Mouse (Mus musculus): Measurements from ENCODE around the gene Sh3yl1. TPM values are rescaled to one million over a fixed set of nuclear protein-coding genes. Genes with fewer than 3 reads are reported as not detected.
A peak's percentile ranks its signal among the peaks of the same experiment; 100 is the strongest.

Gene Sh3yl1
- total RNA-seq (2022): 10 to 100 TPM; 12.5 to 14.0 (median 13.4) TPM

GRCm38 (mm10) chr12:30911261-30912047 lies at the start of gene Sh3yl1, which contains the start of gene Acp1:
Gene Sh3yl1 (plus strand): TSS chr12:30911668.
Gene Acp1 (minus strand): TSS chr12:30911589.
- peak; percentile 90 to 93 for DNase-seq (ENCODE audit: low spot score in 2 of 2)

- DNase-seq (ENCODE audit: low spot score in 2 of 2): no peak
Observed at GRCm38 (mm10) chr12:30864347-30864746, 47.1 kb upstream of the Sh3yl1 start.

GRCm38 (mm10) chr12:30865781-30866180 lies 45.7 kb upstream of the Sh3yl1 start:
- no peak for DNase-seq (ENCODE audit: low spot score in 2 of 2)

GRCm38 (mm10) chr12:30879447-30879846 lies 32.0 kb upstream of the Sh3yl1 start:
- DNase-seq (ENCODE audit: low spot score in 2 of 2): no peak

GRCm38 (mm10) chr12:30883592-30883985 lies 27.9 kb upstream of the Sh3yl1 start:
- DNase-seq (ENCODE audit: low spot score in 2 of 2): no peak

GRCm38 (mm10) chr12:30883986-30884621 lies 27.4 kb upstream of the Sh3yl1 start, which contains the start of gene Alkal2:
Gene Alkal2 (plus strand): TSS chr12:30884322.
- no peak for DNase-seq (ENCODE audit: low spot score in 2 of 2)

GRCm38 (mm10) chr12:30884622-30885230 lies 26.7 kb upstream of the Sh3yl1 start:
- no peak for DNase-seq (ENCODE audit: low spot score in 2 of 2)

- DNase-seq (ENCODE audit: low spot score in 2 of 2): no peak
Observed at GRCm38 (mm10) chr12:30885891-30886290, 25.6 kb upstream of the Sh3yl1 start.

GRCm38 (mm10) chr12:30888003-30888402 lies 23.5 kb upstream of the Sh3yl1 start:
- DNase-seq (ENCODE audit: low spot score in 2 of 2): no peak

GRCm38 (mm10) chr12:30890067-30890466 lies 21.4 kb upstream of the Sh3yl1 start:
- DNase-seq (ENCODE audit: low spot score in 2 of 2): peak in 1 of 2 experiments; percentile 21

- DNase-seq (ENCODE audit: low spot score in 2 of 2): no peak
Observed at GRCm38 (mm10) chr12:30891438-30891837, 20.0 kb upstream of the Sh3yl1 start.

- DNase-seq (ENCODE audit: low spot score in 2 of 2): no peak
Observed at GRCm38 (mm10) chr12:30897039-30897438, 14.4 kb upstream of the Sh3yl1 start.

GRCm38 (mm10) chr12:30908658-30909057 lies 2.8 kb upstream of the Sh3yl1 start:
- no peak for DNase-seq (ENCODE audit: low spot score in 2 of 2)

GRCm38 (mm10) chr12:30909881-30910280 lies 1.6 kb upstream of the Sh3yl1 start:
- no peak for DNase-seq (ENCODE audit: low spot score in 2 of 2)

- DNase-seq (ENCODE audit: low spot score in 2 of 2): no peak
Observed at GRCm38 (mm10) chr12:30910860-30911259, 608 bp upstream of the Sh3yl1 start.

- DNase-seq (ENCODE audit: low spot score in 2 of 2): peak in 1 of 2 experiments; percentile 28
Observed at GRCm38 (mm10) chr12:30912048-30912381, 547 bp downstream of the Sh3yl1 start.

- DNase-seq (ENCODE audit: low spot score in 2 of 2): no peak
Observed at GRCm38 (mm10) chr12:30912840-30913239, 1.4 kb downstream of the Sh3yl1 start.

- no peak for DNase-seq (ENCODE audit: low spot score in 2 of 2)
Observed at GRCm38 (mm10) chr12:30922401-30922800, 10.9 kb downstream of the Sh3yl1 start.

GRCm38 (mm10) chr12:30928182-30928581 lies 16.7 kb downstream of the Sh3yl1 start:
- DNase-seq (ENCODE audit: low spot score in 2 of 2): no peak

GRCm38 (mm10) chr12:30933299-30933698 lies 21.8 kb downstream of the Sh3yl1 start:
- DNase-seq (ENCODE audit: low spot score in 2 of 2): no peak

- no peak for DNase-seq (ENCODE audit: low spot score in 2 of 2)
Observed at GRCm38 (mm10) chr12:30936899-30937298, 25.4 kb downstream of the Sh3yl1 start.
